Mouse (Mus musculus): Measurements from ENCODE around the gene Cacng4. TPM values are rescaled to one million over a fixed set of nuclear protein-coding genes. Genes with fewer than 3 reads are reported as not detected.

Gene Cacng4
- polyA plus RNA-seq, 1 experiment from 2014 or later = 39.6 TPM

GRCm38 (mm10) chr11:107707897-107708610 lies 86.3 kb downstream of the Cacng4 start:
- Histone ChIP-seq H3K9ac (replicated peaks; ENCODE audit: low read depth, low read length) (0 out of 2 replicates have a peak overlapping the region, but pooled peaks have one; percentile 7), H3K27me3 (replicated peaks; ENCODE audit: control insufficient read depth, insufficient read depth, low read length) (no peaks in the 10 kb centered on the region), H3K4me1 (replicated peaks; ENCODE audit: control insufficient read depth, insufficient read depth, low read length) (peaks cover 8% of the 10 kb centered on the region), H3K9me3 (ENCODE audit: control insufficient read depth, low read length) (no peaks in the 10 kb centered on the region), H3K36me3 (ENCODE audit: control insufficient read depth, insufficient read depth) (no peaks in the 10 kb centered on the region), H3K27ac (ENCODE audit: low read length) (no peak overlapping the region), H3K4me3 (replicated peaks; ENCODE audit: low read length) (no peak overlapping the region), H3K4me2 (ENCODE audit: low read length) (peak overlapping the region; percentile 25)
- 8% methylated on average over 20 of the region's 20 CpGs for WGBS
- ATAC-seq = no peak

- Histone ChIP-seq H3K36me3 (ENCODE audit: control insufficient read depth, insufficient read depth) (no peaks in the 10 kb centered on the region), H3K27ac (ENCODE audit: low read length) (no peak overlapping the region), H3K27me3 (replicated peaks; ENCODE audit: control insufficient read depth, insufficient read depth, low read length) (no peaks in the 10 kb centered on the region), H3K4me1 (replicated peaks; ENCODE audit: control insufficient read depth, insufficient read depth, low read length) (peaks cover 8% of the 10 kb centered on the region), H3K4me2 (ENCODE audit: low read length) (no peak overlapping the region), H3K9me3 (ENCODE audit: control insufficient read depth, low read length) (no peaks in the 10 kb centered on the region), H3K4me3 (replicated peaks; ENCODE audit: low read length) (no peak overlapping the region), H3K9ac (replicated peaks; ENCODE audit: low read depth, low read length) (no peak overlapping the region)
- ATAC-seq = no peak
- 64% methylated on average over 11 of the region's 11 CpGs for WGBS
Measured at GRCm38 (mm10) chr11:107705476-107706074, 88.8 kb downstream of the Cacng4 start.

- H3K4me2 ChIP-seq (ENCODE audit: low read length) = no peak overlapping the region
- peak; percentile 43; the same call in 1 of the 2 replicates for ATAC-seq
- no peaks in the 10 kb centered on the region for H3K27me3 ChIP-seq (replicated peaks; ENCODE audit: control insufficient read depth, insufficient read depth, low read length)
- no peaks in the 10 kb centered on the region for H3K36me3 ChIP-seq (ENCODE audit: control insufficient read depth, insufficient read depth)
- H3K4me3 ChIP-seq (replicated peaks; ENCODE audit: low read length) = no peak overlapping the region
- 58% methylated on average over 6 of the region's 6 CpGs for WGBS
- no peak overlapping the region for H3K27ac ChIP-seq (ENCODE audit: low read length)
- H3K9ac ChIP-seq (replicated peaks; ENCODE audit: low read depth, low read length) = no peak overlapping the region
- H3K4me1 ChIP-seq (replicated peaks; ENCODE audit: control insufficient read depth, insufficient read depth, low read length) = peaks cover 8% of the 10 kb centered on the region
- no peaks in the 10 kb centered on the region for H3K9me3 ChIP-seq (ENCODE audit: control insufficient read depth, low read length)
Measured at GRCm38 (mm10) chr11:107705060-107705459, 89.3 kb downstream of the Cacng4 start.

GRCm38 (mm10) chr11:107703272-107704134 lies 90.9 kb downstream of the Cacng4 start:
- no peak overlapping the region for H3K9ac ChIP-seq (replicated peaks; ENCODE audit: low read depth, low read length)
- no peaks in the 10 kb centered on the region for H3K27me3 ChIP-seq (replicated peaks; ENCODE audit: control insufficient read depth, insufficient read depth, low read length)
- H3K9me3 ChIP-seq (ENCODE audit: control insufficient read depth, low read length) = no peaks in the 10 kb centered on the region
- no peak overlapping the region for H3K4me3 ChIP-seq (replicated peaks; ENCODE audit: low read length)
- no peak overlapping the region for H3K4me2 ChIP-seq (ENCODE audit: low read length)
- ATAC-seq = no peak
- 58% methylated on average over 27 of the region's 27 CpGs for WGBS
- no peak overlapping the region for H3K27ac ChIP-seq (ENCODE audit: low read length)
- no peaks in the 10 kb centered on the region for H3K36me3 ChIP-seq (ENCODE audit: control insufficient read depth, insufficient read depth)
- H3K4me1 ChIP-seq (replicated peaks; ENCODE audit: control insufficient read depth, insufficient read depth, low read length) = peaks cover 8% of the 10 kb centered on the region

- H3K9me3 ChIP-seq (ENCODE audit: control insufficient read depth, low read length) = no peaks in the 10 kb centered on the region
- H3K27me3 ChIP-seq (replicated peaks; ENCODE audit: control insufficient read depth, insufficient read depth, low read length) = no peaks in the 10 kb centered on the region
- no peaks in the 10 kb centered on the region for H3K4me1 ChIP-seq (replicated peaks; ENCODE audit: control insufficient read depth, insufficient read depth, low read length)
- no peaks in the 10 kb centered on the region for H3K36me3 ChIP-seq (ENCODE audit: control insufficient read depth, insufficient read depth)
- ATAC-seq = no peak
- no peak overlapping the region for H3K9ac ChIP-seq (replicated peaks; ENCODE audit: low read depth, low read length)
- H3K27ac ChIP-seq (ENCODE audit: low read length) = no peak overlapping the region
- WGBS = 91% methylated on average over 4 of the region's 4 CpGs
- no peak overlapping the region for H3K4me2 ChIP-seq (ENCODE audit: low read length)
- H3K4me3 ChIP-seq (replicated peaks; ENCODE audit: low read length) = no peak overlapping the region
Measured at GRCm38 (mm10) chr11:107699967-107700366, 94.4 kb downstream of the Cacng4 start.

GRCm38 (mm10) chr11:107693338-107693737 lies 101.0 kb downstream of the Cacng4 start:
- WGBS = 86% methylated on average over 6 of the region's 6 CpGs

GRCm38 (mm10) chr11:107691569-107691968 lies 102.8 kb downstream of the Cacng4 start:
- ATAC-seq = no peak
- Histone ChIP-seq H3K9me3 (ENCODE audit: control insufficient read depth, low read length) (no peaks in the 10 kb centered on the region), H3K9ac (replicated peaks; ENCODE audit: low read depth, low read length) (no peak overlapping the region), H3K4me2 (ENCODE audit: low read length) (no peak overlapping the region), H3K27me3 (replicated peaks; ENCODE audit: control insufficient read depth, insufficient read depth, low read length) (no peaks in the 10 kb centered on the region), H3K36me3 (ENCODE audit: control insufficient read depth, insufficient read depth) (peaks cover 7% of the 10 kb centered on the region; the same call in 1 of the 2 replicates), H3K4me1 (replicated peaks; ENCODE audit: control insufficient read depth, insufficient read depth, low read length) (no peaks in the 10 kb centered on the region), H3K4me3 (replicated peaks; ENCODE audit: low read length) (no peak overlapping the region), H3K27ac (ENCODE audit: low read length) (no peak overlapping the region)
- 29% methylated on average over 8 of the region's 8 CpGs for WGBS

More at GRCm38 (mm10) chr11:107693338-107693737, 101.0 kb downstream of the Cacng4 start:
- Histone ChIP-seq H3K27me3 (replicated peaks; ENCODE audit: control insufficient read depth, insufficient read depth, low read length) (no peaks in the 10 kb centered on the region), H3K4me1 (replicated peaks; ENCODE audit: control insufficient read depth, insufficient read depth, low read length) (no peaks in the 10 kb centered on the region), H3K27ac (ENCODE audit: low read length) (no peak overlapping the region), H3K9me3 (ENCODE audit: control insufficient read depth, low read length) (no peaks in the 10 kb centered on the region), H3K4me3 (replicated peaks; ENCODE audit: low read length) (no peak overlapping the region), H3K36me3 (ENCODE audit: control insufficient read depth, insufficient read depth) (peaks cover 2% of the 10 kb centered on the region; the same call in 1 of the 2 replicates), H3K9ac (replicated peaks; ENCODE audit: low read depth, low read length) (no peak overlapping the region), H3K4me2 (ENCODE audit: low read length) (no peak overlapping the region)
- no peak for ATAC-seq

GRCm38 (mm10) chr11:107688480-107688879 lies 105.9 kb downstream of the Cacng4 start:
- Histone ChIP-seq H3K4me3 (replicated peaks; ENCODE audit: low read length) (no peak overlapping the region), H3K4me2 (ENCODE audit: low read length) (no peak overlapping the region), H3K27me3 (replicated peaks; ENCODE audit: control insufficient read depth, insufficient read depth, low read length) (no peaks in the 10 kb centered on the region), H3K4me1 (replicated peaks; ENCODE audit: control insufficient read depth, insufficient read depth, low read length) (peaks cover 7% of the 10 kb centered on the region), H3K9ac (replicated peaks; ENCODE audit: low read depth, low read length) (no peak overlapping the region), H3K36me3 (ENCODE audit: control insufficient read depth, insufficient read depth) (peaks cover 15% of the 10 kb centered on the region; the same call in 1 of the 2 replicates), H3K27ac (ENCODE audit: low read length) (no peak overlapping the region), H3K9me3 (ENCODE audit: control insufficient read depth, low read length) (no peaks in the 10 kb centered on the region)
- WGBS = 95% methylated on average over 10 of the region's 10 CpGs
- ATAC-seq = no peak

GRCm38 (mm10) chr11:107686290-107686689 lies 108.1 kb downstream of the Cacng4 start:
- Histone ChIP-seq H3K36me3 (ENCODE audit: control insufficient read depth, insufficient read depth) (peaks cover 15% of the 10 kb centered on the region; the same call in 1 of the 2 replicates), H3K27me3 (replicated peaks; ENCODE audit: control insufficient read depth, insufficient read depth, low read length) (no peaks in the 10 kb centered on the region), H3K4me3 (replicated peaks; ENCODE audit: low read length) (no peak overlapping the region), H3K9ac (replicated peaks; ENCODE audit: low read depth, low read length) (no peak overlapping the region), H3K4me2 (ENCODE audit: low read length) (no peak overlapping the region), H3K4me1 (replicated peaks; ENCODE audit: control insufficient read depth, insufficient read depth, low read length) (peaks cover 19% of the 10 kb centered on the region), H3K9me3 (ENCODE audit: control insufficient read depth, low read length) (no peaks in the 10 kb centered on the region), H3K27ac (ENCODE audit: low read length) (no peak overlapping the region)
- WGBS = 94% methylated on average over 18 of the region's 20 CpGs
- no peak for ATAC-seq
